Comparison of ENCODE assay signal across 29 mouse cellular contexts in genomic region chr10:128422426-128422825, GRCm38 (mm10). TPM values are rescaled to one million over a fixed set of nuclear protein-coding genes. Genes with fewer than 3 reads are reported as not detected.
"Had no signal": no experiment of that assay in that cellular context is flagged by ENCODE, and none has a peak within 500 bp of the region (broad histone marks: within the 10 kb centered on the region; RNA-seq: fewer than 3 reads in every experiment).

No protein-coding gene starts in this region.

- H3K4me1 ChIP-seq: heart, embryonic 15.5 days; hindbrain, embryonic 13.5 days; hindbrain, embryonic 15.5 days; limb, embryonic 13.5 days; limb, embryonic 15.5 days had no signal

- H3K9me3 ChIP-seq: heart, embryonic 13.5 days; heart, embryonic 15.5 days; hindbrain, embryonic 13.5 days; hindbrain, embryonic 15.5 days; kidney, embryonic 15.5 days; limb, embryonic 13.5 days; limb, embryonic 15.5 days; liver, embryonic 12.5 days had no signal

- H3K9ac ChIP-seq: heart, embryonic 13.5 days; heart, embryonic 15.5 days; hindbrain, embryonic 13.5 days; hindbrain, embryonic 15.5 days; kidney, embryonic 15.5 days; limb, embryonic 13.5 days; limb, embryonic 15.5 days; liver, embryonic 12.5 days; liver, embryonic 14.5 days had no signal

- ATAC-seq: hindbrain, postnatal 0 days; intestine, embryonic 16.5 days; liver, embryonic 12.5 days had no signal

- H3K27ac ChIP-seq: gastrocnemius, adult 2 months; heart, embryonic 13.5 days; heart, embryonic 15.5 days; hindbrain, embryonic 13.5 days; hindbrain, embryonic 15.5 days; hindbrain, postnatal 0 days; kidney, embryonic 15.5 days; kidney, postnatal 0 days; limb, embryonic 13.5 days; limb, embryonic 15.5 days; liver, embryonic 12.5 days; liver, embryonic 14.5 days had no signal

- H3K27me3 ChIP-seq: heart, embryonic 13.5 days; heart, embryonic 15.5 days; hindbrain, embryonic 13.5 days; hindbrain, embryonic 15.5 days; kidney, embryonic 15.5 days; limb, embryonic 13.5 days; limb, embryonic 15.5 days; liver, embryonic 12.5 days had no signal

- H3K4me2 ChIP-seq: heart, embryonic 11.5 days; heart, embryonic 13.5 days; heart, embryonic 15.5 days; hindbrain, embryonic 13.5 days; hindbrain, embryonic 15.5 days; kidney, embryonic 15.5 days; limb, embryonic 13.5 days; limb, embryonic 15.5 days; liver, embryonic 12.5 days had no signal

- H3K4me3 ChIP-seq: gastrocnemius, adult 2 months; heart, embryonic 13.5 days; heart, embryonic 15.5 days; hindbrain, embryonic 13.5 days; hindbrain, embryonic 15.5 days; kidney, embryonic 15.5 days; limb, embryonic 13.5 days; limb, embryonic 15.5 days; liver, embryonic 12.5 days had no signal

- DNase-seq: gastrocnemius, adult 2 months; gastrocnemius, postnatal 10 days; gastrocnemius, postnatal 25 days; heart, adult 18-20 months; heart, postnatal 14 days; heart, postnatal 36 days; kidney, adult 11 months; kidney, adult 2 months; kidney, adult 9 months; kidney, postnatal 14 days; kidney, postnatal 36 days; layer of hippocampus, adult 9-11 months; layer of hippocampus, postnatal 36 days; left cerebral cortex, postnatal 4 days had no signal

RNA-seq across cellular contexts. Expression of gene Slc39a5, which starts 21.4 kb away (rescaled TPM):
- polyA plus RNA-seq: heart, postnatal 0 days; hindbrain, embryonic 11.5 days; hindbrain, embryonic 13.5 days had no signal
